Mouse (Mus musculus) liver, embryonic 11.5 days (tissue): ENCODE results near the gene Kif5a. TPM values are rescaled to one million over a fixed set of nuclear protein-coding genes. Genes with fewer than 3 reads are reported as not detected.
A peak's percentile ranks its signal among the peaks of the same experiment; 100 is the strongest.

Experiments
- ATAC-seq: fragments of 200-750 bp; cut with Nextera tagmentation; replicated peaks from 2 replicates; pipeline ENCODE4 v1.8.0; 2017; ENCODE audit warnings: moderate number of reproducible peaks, mild to moderate bottlenecking, moderate TSS enrichment, moderate library complexity; ENCODE audit not compliant: low FRiP score
- DNase-seq: peaks from one replicate; pipeline ENCODE4 v3.0.0-alpha.2; 2017; ENCODE audit warnings: low spot score
- H3K27ac ChIP-seq: fragments of 300-500 bp; sonication (generic); 2 replicates; pipeline ENCODE4 v1.5.1; 2014; ENCODE audit warnings: mild to moderate bottlenecking, low read depth, low read length, control low read depth
- H3K27me3 ChIP-seq: fragments of 300-500 bp; sonication (generic); replicated peaks from 2 replicates; pipeline ENCODE4 v1.6.1; 2014; ENCODE audit warnings: low read length, mixed read lengths; ENCODE audit not compliant: control insufficient read depth, insufficient read depth
- H3K36me3 ChIP-seq: fragments of 300-500 bp; sonication (generic); 2 replicates; pipeline ENCODE4 v1.6.1; 2014; ENCODE audit warnings: mild to moderate bottlenecking, low read length, moderate library complexity, mixed read lengths; ENCODE audit not compliant: control insufficient read depth, insufficient read depth
- H3K4me1 ChIP-seq: fragments of 300-500 bp; sonication (generic); replicated peaks from 2 replicates; pipeline ENCODE4 v1.6.1; 2014; ENCODE audit warnings: low read length, mixed read lengths; ENCODE audit not compliant: control insufficient read depth, insufficient read depth
- H3K4me2 ChIP-seq: fragments of 300-500 bp; sonication (generic); 2 replicates; pipeline ENCODE4 v1.6.1; 2014; ENCODE audit warnings: mild to moderate bottlenecking, control low read depth, moderate library complexity
- H3K4me3 ChIP-seq: fragments of 300-500 bp; sonication (generic); 2 replicates; pipeline ENCODE4 v1.5.1; 2014; ENCODE audit warnings: low read depth, low read length, control low read depth
- H3K9ac ChIP-seq: fragments of 300-500 bp; sonication (generic); 2 replicates; pipeline ENCODE4 v1.6.1; 2014; ENCODE audit warnings: low read depth, low read length, control low read depth
- H3K9me3 ChIP-seq: fragments of 300-500 bp; sonication (generic); 2 replicates; pipeline ENCODE4 v1.6.1; 2016; ENCODE audit warnings: low read length, inconsistent platforms, mixed read lengths; ENCODE audit not compliant: control insufficient read depth
- WGBS: fragments of 180-500 bp; shearing (Covaris S2); extraction: QIAGEN DNeasy Blood & Tissue Kit; methylation state at CpG from one replicate; pipeline ENCODE4 v1.1.7; 2014; 5-methylcytosine and 5-hydroxymethylcytosine counted together
- polyA plus RNA-seq: library from polyadenylated mRNA; unstranded; fragments of >200 nt; fragmentation: Nextera tagmentation; extraction: Ambion mirVana; gene quantifications from 2 replicates; pipeline ENCODE4 v1.2.1, GENCODE M21; 2014

The Kif5a gene
- polyA plus RNA-seq, 1 experiment from 2014 or later, result 1.4 TPM

DNA sequence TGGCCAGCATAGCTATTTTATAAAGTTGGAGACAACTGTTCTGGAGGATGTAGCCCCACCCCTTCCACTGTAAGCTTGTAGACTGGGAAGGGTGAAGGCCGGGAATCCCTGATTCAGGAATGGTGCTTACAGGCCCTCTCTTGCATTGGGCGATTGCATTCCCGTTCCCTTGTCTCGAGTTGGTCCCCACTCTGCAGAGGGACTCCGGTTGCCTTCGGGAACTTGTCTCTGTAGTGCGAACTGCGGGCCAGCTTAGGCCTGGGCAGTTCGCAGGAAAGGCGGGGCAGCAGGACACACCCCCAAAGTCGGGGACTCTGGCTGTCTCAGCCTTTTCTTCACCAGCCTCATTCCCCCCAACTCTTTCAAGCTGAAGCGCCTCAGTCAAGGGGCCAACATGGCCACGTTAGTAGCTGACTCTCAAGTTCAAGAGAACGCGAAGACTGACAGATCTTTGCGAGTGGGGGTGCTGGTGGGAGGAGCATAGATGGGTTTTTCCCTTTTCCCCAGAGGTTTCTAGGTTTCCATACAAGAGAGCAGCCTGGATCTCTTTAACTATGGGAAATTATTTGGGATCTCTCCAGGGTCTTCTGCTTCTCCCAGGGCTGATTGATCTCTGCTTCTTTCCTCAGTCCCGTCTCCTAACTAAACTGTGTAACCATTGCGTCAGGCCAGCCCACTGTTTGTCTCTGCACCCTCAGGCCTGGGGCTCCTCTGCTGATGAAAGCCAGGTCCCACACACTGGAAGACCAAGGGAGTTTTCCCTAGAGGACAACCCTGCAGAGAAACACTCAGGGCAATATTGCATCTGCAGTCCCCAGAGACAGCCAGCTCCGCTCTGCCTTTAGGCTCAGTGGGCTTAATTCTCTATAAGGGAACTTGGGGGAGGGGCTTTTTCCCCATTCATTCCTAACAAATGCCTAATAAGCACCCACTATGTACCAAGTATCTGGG is 28.1 kb upstream of the Kif5a start:
- peak overlapping the region; percentile 86 for H3K4me3 ChIP-seq
- H3K27ac ChIP-seq, result peak overlapping the region; percentile 99
- H3K4me2 ChIP-seq, result peak overlapping the region; percentile 98
- peaks cover 40% of the 10 kb centered on the region for H3K36me3 ChIP-seq
- DNase-seq (peak; percentile 85), ATAC-seq (peak; percentile 35)
- 4% methylated on average over 19 of the region's 19 CpGs for WGBS
- H3K27me3 ChIP-seq, result no peaks in the 10 kb centered on the region
- H3K9ac ChIP-seq, result peak overlapping the region; percentile 90
- H3K9me3 ChIP-seq, result no peaks in the 10 kb centered on the region
- H3K4me1 ChIP-seq, result peaks cover 45% of the 10 kb centered on the region

DNA sequence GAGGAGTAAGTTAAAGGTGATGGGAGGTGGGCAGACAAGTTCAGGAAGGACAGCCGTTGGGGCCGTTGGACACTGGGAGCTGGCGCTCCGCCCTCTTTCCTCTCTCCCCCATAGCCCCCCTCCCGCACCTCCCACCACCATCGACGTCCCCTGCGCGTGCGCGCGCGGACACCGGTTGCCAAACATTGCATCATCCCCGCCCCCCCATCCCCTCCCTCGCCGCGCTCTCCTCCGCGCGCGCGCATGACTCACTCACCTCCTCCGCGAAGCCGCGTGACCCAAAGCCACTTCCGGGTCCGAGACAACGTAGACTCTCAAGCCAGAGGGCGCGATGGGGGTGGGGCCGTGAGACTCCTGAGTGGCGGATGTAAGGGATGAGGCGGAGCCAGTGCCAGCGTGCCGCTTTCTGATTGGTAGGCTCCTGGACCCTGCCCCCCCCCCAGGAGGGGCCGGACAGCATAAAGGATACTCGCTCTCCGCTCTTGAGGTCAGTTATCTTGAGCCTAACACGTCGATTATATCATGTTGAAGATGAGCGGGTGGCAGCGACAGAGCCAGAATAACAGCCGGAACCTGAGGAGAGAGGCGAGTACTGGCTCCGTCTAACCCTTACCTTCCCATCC is 27.3 kb upstream of the Kif5a start:
- ATAC-seq (peak; percentile 84), DNase-seq (peak; percentile 100)
- H3K27ac ChIP-seq, result peak overlapping the region; percentile 99
- WGBS, result 0% methylated on average over 46 of the region's 47 CpGs
- peak overlapping the region; percentile 90 for H3K9ac ChIP-seq
- peaks cover 40% of the 10 kb centered on the region for H3K36me3 ChIP-seq
- no peaks in the 10 kb centered on the region for H3K9me3 ChIP-seq
- H3K4me2 ChIP-seq, result peak overlapping the region; percentile 98
- peak overlapping the region; percentile 86 for H3K4me3 ChIP-seq
- H3K27me3 ChIP-seq, result no peaks in the 10 kb centered on the region
- peaks cover 51% of the 10 kb centered on the region for H3K4me1 ChIP-seq

DNA sequence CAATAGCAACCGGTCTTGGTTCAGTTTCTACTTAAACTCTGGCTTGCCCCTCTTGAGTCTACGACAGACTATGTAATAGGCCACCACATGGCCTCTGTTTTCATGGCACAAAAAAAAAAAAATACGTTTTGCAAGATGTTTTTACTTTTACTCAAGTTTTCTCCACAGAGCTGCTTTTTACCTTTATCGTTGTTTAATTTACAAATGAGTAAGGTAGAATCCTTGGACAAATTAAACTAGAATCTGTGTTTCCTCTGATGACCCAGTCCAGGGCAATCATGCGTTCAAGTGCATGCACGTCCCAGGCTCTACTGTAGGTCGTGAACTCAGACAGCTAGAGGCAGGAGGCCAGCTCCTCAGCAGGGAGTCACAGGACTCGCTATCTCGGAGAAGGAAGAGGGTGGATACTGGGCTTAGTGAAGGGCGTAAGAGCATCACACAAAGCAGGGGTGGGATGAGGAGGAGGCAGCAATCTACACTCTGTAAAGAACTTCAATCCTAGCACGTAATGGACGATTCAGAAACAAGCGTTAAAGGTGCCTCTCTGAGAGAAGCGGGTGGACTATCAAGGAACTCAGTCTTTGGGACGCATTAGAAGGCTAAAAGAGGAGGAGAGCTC is 26.5 kb upstream of the Kif5a start:
- peak overlapping the region; percentile 86 for H3K4me3 ChIP-seq
- no peaks in the 10 kb centered on the region for H3K27me3 ChIP-seq
- H3K9ac ChIP-seq, result peak overlapping the region; percentile 90
- no peaks in the 10 kb centered on the region for H3K9me3 ChIP-seq
- peaks cover 51% of the 10 kb centered on the region for H3K4me1 ChIP-seq
- 2% methylated on average over 15 of the region's 15 CpGs for WGBS
- peak overlapping the region; percentile 98 for H3K4me2 ChIP-seq
- H3K27ac ChIP-seq, result peak overlapping the region; percentile 99
- H3K36me3 ChIP-seq, result peaks cover 40% of the 10 kb centered on the region
- no peak for DNase-seq
- ATAC-seq, result peak; percentile 40

DNA sequence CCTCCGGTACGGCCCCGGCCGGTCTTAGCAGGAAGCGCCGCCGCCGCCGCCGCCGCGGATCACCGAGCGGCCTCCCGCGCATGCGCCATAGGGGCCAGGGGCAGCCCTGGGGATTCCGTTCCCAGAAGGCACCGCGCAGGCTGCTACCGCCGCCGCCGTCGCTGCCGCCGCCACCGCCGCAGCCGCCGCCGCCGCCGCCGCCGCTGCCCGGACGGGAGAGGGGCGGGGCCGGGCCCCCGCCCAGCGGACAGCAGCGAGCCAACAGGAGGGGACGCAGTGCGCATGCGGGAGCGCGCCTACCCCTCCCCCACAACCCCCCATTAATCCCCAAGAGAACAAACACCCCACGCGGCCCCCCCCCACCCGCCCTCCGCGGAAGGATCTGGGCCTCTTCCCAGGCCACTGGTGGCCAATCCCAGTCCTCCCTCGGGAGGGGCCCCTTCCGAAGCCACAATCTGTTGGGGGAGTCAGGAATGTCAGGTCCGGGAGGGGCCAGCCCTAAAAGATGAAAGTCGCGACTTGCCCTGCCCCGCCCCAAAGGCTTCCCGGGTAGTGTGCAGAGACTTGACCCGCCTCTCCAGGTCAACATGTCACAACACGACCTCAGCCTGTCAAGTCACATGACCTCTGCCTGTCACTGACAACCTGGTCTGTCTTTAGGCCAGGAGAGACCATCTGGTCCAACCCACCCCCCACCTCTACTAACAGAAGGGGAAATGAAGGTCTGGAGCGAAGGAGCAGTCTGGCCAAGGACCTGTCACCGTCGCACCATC is 25.8 kb upstream of the Kif5a start, which contains the start of gene Mbd6:
Mbd6 (minus strand) TSS at position 219 of the 773 bp plus-strand sequence.
- ATAC-seq, result peak; percentile 40
- Histone ChIP-seq H3K4me1 (peaks cover 51% of the 10 kb centered on the region), H3K9me3 (no peaks in the 10 kb centered on the region), H3K4me2 (peak within 1 kb of the TSS; percentile 98), H3K27ac (peak within 1 kb of the TSS; percentile 99), H3K36me3 (peaks cover 40% of the 10 kb centered on the region), H3K27me3 (no peaks in the 10 kb centered on the region), H3K4me3 (peak within 1 kb of the TSS; percentile 86), H3K9ac (peak within 1 kb of the TSS; percentile 90)
- DNase-seq, result peak; percentile 94
- WGBS, result 0% methylated on average over 45 of the region's 65 CpGs

DNA sequence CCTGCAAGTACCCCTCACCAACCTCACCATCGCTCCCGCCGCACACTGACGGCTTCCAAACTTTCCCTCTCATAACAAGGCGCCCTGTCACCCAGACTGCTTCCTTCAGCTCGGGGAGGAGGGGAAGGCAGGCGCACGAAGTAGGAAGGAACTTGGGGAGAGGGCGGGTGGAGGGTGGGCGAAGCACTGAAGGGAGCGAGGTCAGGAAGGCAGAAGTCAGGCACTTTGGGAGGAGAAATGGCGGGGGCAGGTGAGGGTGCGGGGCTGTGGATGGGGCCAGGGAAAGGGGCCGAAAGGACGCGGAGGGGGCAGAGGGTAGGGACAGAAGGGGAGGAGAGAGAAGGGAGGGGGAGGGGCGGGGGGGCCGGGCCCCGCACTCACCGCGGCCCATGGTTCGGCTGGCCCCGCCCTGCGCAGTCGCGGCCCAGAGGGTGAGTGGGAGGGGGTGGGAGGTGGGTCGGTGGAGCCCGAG is 25.2 kb upstream of the Kif5a start:
- H3K4me3 ChIP-seq, result peak overlapping the region; percentile 86
- H3K27me3 ChIP-seq, result no peaks in the 10 kb centered on the region
- H3K27ac ChIP-seq, result peak overlapping the region; percentile 99
- peak overlapping the region; percentile 90 for H3K9ac ChIP-seq
- DNase-seq, result no peak
- H3K9me3 ChIP-seq, result no peaks in the 10 kb centered on the region
- H3K36me3 ChIP-seq, result peaks cover 39% of the 10 kb centered on the region
- H3K4me1 ChIP-seq, result peaks cover 49% of the 10 kb centered on the region
- peak overlapping the region; percentile 98 for H3K4me2 ChIP-seq
- ATAC-seq, result peak; percentile 12
- WGBS, result 1% methylated on average over 22 of the region's 28 CpGs

DNA sequence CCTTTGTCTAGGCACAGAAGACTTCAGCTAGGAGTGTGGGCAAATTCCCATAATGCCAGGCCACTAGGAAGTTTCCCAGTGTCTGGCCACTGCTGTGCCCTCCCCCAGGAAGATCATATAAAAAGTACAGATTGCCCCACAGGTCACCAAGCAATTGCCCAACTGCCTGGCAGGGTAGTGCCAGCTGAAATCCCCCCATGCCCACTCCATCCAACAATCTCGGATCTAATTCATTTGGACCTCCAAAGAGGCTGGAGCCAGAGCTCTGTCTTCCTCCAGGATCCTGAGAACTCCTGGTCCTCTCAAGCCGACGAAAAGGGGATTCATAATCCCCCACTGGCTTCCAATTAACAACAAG is 24.8 kb upstream of the Kif5a start:
- Histone ChIP-seq H3K4me2 (peak overlapping the region; percentile 98), H3K36me3 (peaks cover 39% of the 10 kb centered on the region), H3K4me3 (peak overlapping the region; percentile 86), H3K27ac (peak overlapping the region; percentile 99), H3K9ac (peak overlapping the region; percentile 90), H3K27me3 (no peaks in the 10 kb centered on the region), H3K4me1 (peaks cover 45% of the 10 kb centered on the region), H3K9me3 (no peaks in the 10 kb centered on the region)
- no peak for DNase-seq
- ATAC-seq, result no peak
- WGBS, result 0% methylated on average over 3 of the region's 3 CpGs

DNA sequence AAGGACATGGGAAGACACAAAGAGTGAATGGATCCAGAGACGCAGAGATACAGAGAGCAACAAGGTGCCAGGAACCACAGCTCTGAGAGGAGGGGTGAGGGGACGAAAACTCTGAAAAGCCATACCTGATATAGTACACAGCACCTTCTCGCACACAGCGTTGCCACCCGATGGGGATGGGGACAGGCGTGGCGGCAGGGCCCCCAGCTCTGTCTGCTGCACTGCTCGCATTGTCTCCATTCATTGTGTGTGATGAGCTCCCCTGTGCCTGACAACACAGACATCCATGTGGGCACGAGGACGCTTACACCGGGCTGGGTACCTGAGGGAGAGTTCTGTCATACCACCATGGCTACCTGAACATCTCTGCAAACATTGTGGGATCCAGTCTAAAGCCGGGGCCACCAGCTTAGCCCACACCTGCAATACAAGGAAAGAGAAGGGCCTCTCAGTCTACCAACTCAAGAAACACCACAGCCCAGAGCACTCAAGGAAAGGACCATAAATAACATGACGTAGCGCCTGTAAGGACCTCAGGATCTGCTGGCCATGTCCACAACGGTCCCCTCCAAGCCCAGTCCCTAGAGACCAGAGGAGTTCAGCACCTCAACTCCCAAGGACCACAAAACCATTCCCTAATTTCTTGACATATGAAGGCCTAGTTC is 24.3 kb upstream of the Kif5a start:
- ATAC-seq (no peak), DNase-seq (no peak)
- H3K4me3 ChIP-seq, result peak overlapping the region; percentile 86
- no peaks in the 10 kb centered on the region for H3K27me3 ChIP-seq
- H3K27ac ChIP-seq, result peak overlapping the region; percentile 99
- peaks cover 41% of the 10 kb centered on the region for H3K4me1 ChIP-seq
- WGBS, result 74% methylated on average over 15 of the region's 15 CpGs
- peak overlapping the region; percentile 98 for H3K4me2 ChIP-seq
- H3K9ac ChIP-seq, result peak overlapping the region; percentile 90
- no peaks in the 10 kb centered on the region for H3K9me3 ChIP-seq
- peaks cover 42% of the 10 kb centered on the region for H3K36me3 ChIP-seq
